Mouse (Mus musculus): Measurements from ENCODE around the gene Mamdc2.
"Not testable (repeated sequence)": the region's sequence is repeated elsewhere in the genome, so short reads cannot be mapped to it uniquely, and the experiment has no call there.

The Mamdc2 gene

GRCm38 (mm10) chr19:23447988-23448497 is at the start of gene Mamdc2:
Mamdc2 (minus strand) TSS chr19:23448442.
- peak; percentile 30 to 39 for DNase-seq

- no peak for DNase-seq
Observed at GRCm38 (mm10) chr19:23498011-23498410, 49.8 kb upstream of the Mamdc2 start.

- no peak for DNase-seq
Observed at GRCm38 (mm10) chr19:23497171-23497917, 49.1 kb upstream of the Mamdc2 start.

GRCm38 (mm10) chr19:23496536-23496935 is 48.3 kb upstream of the Mamdc2 start:
- no peak for DNase-seq

- no peak for DNase-seq
Observed at GRCm38 (mm10) chr19:23492663-23493062, 44.4 kb upstream of the Mamdc2 start.

- not testable (repeated sequence) for DNase-seq
Observed at GRCm38 (mm10) chr19:23490703-23491102, 42.5 kb upstream of the Mamdc2 start.

GRCm38 (mm10) chr19:23489780-23490179 is 41.5 kb upstream of the Mamdc2 start:
- DNase-seq: peak in 1 of 2 experiments; percentile 12

- no peak for DNase-seq
Observed at GRCm38 (mm10) chr19:23487421-23487820, 39.2 kb upstream of the Mamdc2 start.

- no peak for DNase-seq
Observed at GRCm38 (mm10) chr19:23486631-23487270, 38.5 kb upstream of the Mamdc2 start.

GRCm38 (mm10) chr19:23485940-23486600 is 37.8 kb upstream of the Mamdc2 start:
- no peak for DNase-seq

GRCm38 (mm10) chr19:23482571-23482970 is 34.3 kb upstream of the Mamdc2 start:
- not testable (repeated sequence) for DNase-seq

GRCm38 (mm10) chr19:23479597-23479967 is 31.3 kb upstream of the Mamdc2 start:
- no peak for DNase-seq

GRCm38 (mm10) chr19:23478895-23479596 is 30.8 kb upstream of the Mamdc2 start:
- peak; percentile 59 to 66 for DNase-seq

GRCm38 (mm10) chr19:23477826-23478225 is 29.6 kb upstream of the Mamdc2 start:
- DNase-seq: no peak

- no peak for DNase-seq
Observed at GRCm38 (mm10) chr19:23467866-23468265, 19.6 kb upstream of the Mamdc2 start.

- DNase-seq: no peak
Observed at GRCm38 (mm10) chr19:23467011-23467410, 18.8 kb upstream of the Mamdc2 start.

- DNase-seq: no peak
Observed at GRCm38 (mm10) chr19:23457492-23457891, 9.2 kb upstream of the Mamdc2 start.

GRCm38 (mm10) chr19:23451361-23451760 is 3.1 kb upstream of the Mamdc2 start:
- DNase-seq: no peak

- peak; percentile 48 to 49 for DNase-seq
Observed at GRCm38 (mm10) chr19:23447221-23447987, 838 bp downstream of the Mamdc2 start.

GRCm38 (mm10) chr19:23444910-23445845 is 3.1 kb downstream of the Mamdc2 start:
- peak; percentile 23 to 30 for DNase-seq

- no peak for DNase-seq
Observed at GRCm38 (mm10) chr19:23435731-23436130, 12.5 kb downstream of the Mamdc2 start.
